Mouse (Mus musculus) liver, postnatal 0 days (tissue): ENCODE results near the gene Lonrf2. TPM values are rescaled to one million over a fixed set of nuclear protein-coding genes. Genes with fewer than 3 reads are reported as not detected.
A peak's percentile ranks its signal among the peaks of the same experiment; 100 is the strongest.

Experiments
- ATAC-seq: fragments of 200-750 bp; cut with Nextera tagmentation; 2 replicates; pipeline ENCODE4 v1.8.0; 2017; ENCODE audit warnings: mild to moderate bottlenecking, moderate library complexity
- DNase-seq: peaks from one replicate; pipeline ENCODE4 v3.0.0-alpha.2; 2016
- H3K27ac ChIP-seq: fragments of 300-500 bp; sonication (generic); 2 replicates; pipeline ENCODE4 v1.5.1; 2014; ENCODE audit warnings: antibody characterized with exemption, moderate library complexity, mild to moderate bottlenecking, low read depth
- H3K27me3 ChIP-seq: fragments of 300-500 bp; sonication (generic); 2 replicates; pipeline ENCODE4 v1.6.1; 2014; ENCODE audit warnings: low read length, control low read depth, mixed read lengths; ENCODE audit not compliant: insufficient read depth
- H3K36me3 ChIP-seq: fragments of 300-500 bp; sonication (generic); replicated peaks from 2 replicates; pipeline ENCODE4 v1.6.1; 2014; ENCODE audit warnings: mild to moderate bottlenecking, control low read depth, low read length, moderate library complexity, mixed read lengths; ENCODE audit not compliant: insufficient read depth
- H3K4me1 ChIP-seq: fragments of 300-500 bp; sonication (generic); 2 replicates; pipeline ENCODE4 v1.6.1; 2014; ENCODE audit warnings: antibody characterized with exemption, mild to moderate bottlenecking, control low read depth; ENCODE audit not compliant: insufficient read depth
- H3K4me2 ChIP-seq: fragments of 300-500 bp; sonication (generic); 2 replicates; pipeline ENCODE4 v1.6.1; 2014; ENCODE audit warnings: low read depth, mild to moderate bottlenecking, low read length, moderate library complexity, mixed read lengths
- H3K4me3 ChIP-seq: fragments of 300-500 bp; sonication (generic); 2 replicates; pipeline ENCODE4 v1.5.1; 2014; ENCODE audit warnings: low read depth, low read length
- H3K9ac ChIP-seq: fragments of 300-500 bp; sonication (generic); replicated peaks from 2 replicates; pipeline ENCODE4 v1.6.1; 2014; ENCODE audit warnings: mild to moderate bottlenecking, moderate library complexity
- H3K9me3 ChIP-seq: fragments of 300-500 bp; sonication (generic); 2 replicates; pipeline ENCODE4 v1.6.1; 2016; ENCODE audit warnings: mild to moderate bottlenecking, control low read depth, low read length, mixed read lengths
- CTCF ChIP-seq: sonication (generic); IDR thresholded peaks from 2 replicates; pipeline ENCODE4 v1.5.1; 2016; ENCODE audit warnings: antibody characterized with exemption, low read depth
- EP300 ChIP-seq: IDR thresholded peaks from 2 replicates; pipeline ENCODE4 v1.6.1; 2016; ENCODE audit warnings: antibody characterized with exemption, low read depth, mild to moderate bottlenecking
- WGBS: fragments of 180-500 bp; shearing (Covaris S2); extraction: QIAGEN DNeasy Blood & Tissue Kit; methylation state at CpG from one replicate; pipeline ENCODE4 v1.1.7; 2014; ENCODE audit not compliant: insufficient replicate concordance; 5-methylcytosine and 5-hydroxymethylcytosine counted together
- polyA plus RNA-seq: library from polyadenylated mRNA; unstranded; fragments of >200 nt; fragmentation: Nextera tagmentation; extraction: Ambion mirVana; gene quantifications from 2 replicates; pipeline ENCODE4 v1.2.1, GENCODE M21; 2015

Lonrf2 gene
- polyA plus RNA-seq, 1 experiment from 2014 or later, result 0.01 TPM

- Histone ChIP-seq H3K27ac (no peak overlapping the region), H3K4me2 (no peak overlapping the region), H3K36me3 (no peaks in the 10 kb centered on the region), H3K4me1 (no peaks in the 10 kb centered on the region), H3K27me3 (no peaks in the 10 kb centered on the region), H3K4me3 (no peak overlapping the region), H3K9ac (no peak overlapping the region), H3K9me3 (no peaks in the 10 kb centered on the region)
- DNase-seq (peak; percentile 62), ATAC-seq (no peak)
- 14% methylated on average over 6 of the region's 6 CpGs for WGBS
- TF ChIP-seq CTCF (peak; percentile 66), EP300 (no peak)
These were observed 66.6 kb downstream of the Lonrf2 start for GRCm38 (mm10) chr1:38769920-38770319.

GRCm38 (mm10) chr1:38767812-38768211 lies 68.7 kb downstream of the Lonrf2 start:
- H3K9me3 ChIP-seq, result no peaks in the 10 kb centered on the region
- peak overlapping the region; percentile 23 for H3K4me2 ChIP-seq
- H3K4me3 ChIP-seq, result no peak overlapping the region
- H3K27ac ChIP-seq, result no peak overlapping the region
- TF ChIP-seq EP300 (no peak), CTCF (peak; percentile 84)
- H3K36me3 ChIP-seq, result no peaks in the 10 kb centered on the region
- H3K27me3 ChIP-seq, result no peaks in the 10 kb centered on the region
- no peak overlapping the region for H3K9ac ChIP-seq
- H3K4me1 ChIP-seq, result no peaks in the 10 kb centered on the region
- 17% methylated on average over 11 of the region's 11 CpGs for WGBS
- DNase-seq, result peak; percentile 81
- ATAC-seq, result no peak

GRCm38 (mm10) chr1:38766661-38767572 lies 69.6 kb downstream of the Lonrf2 start:
- 38% methylated on average over 18 of the region's 18 CpGs for WGBS
- no peak overlapping the region for H3K4me3 ChIP-seq
- ATAC-seq (peak; percentile 64), DNase-seq (peak; percentile 23)
- no peak for TF ChIP-seq CTCF
- TF ChIP-seq EP300, result peak; percentile 71; the same call in 1 of the 2 replicates
- H3K9ac ChIP-seq, result no peak overlapping the region
- H3K4me1 ChIP-seq, result no peaks in the 10 kb centered on the region
- H3K36me3 ChIP-seq, result no peaks in the 10 kb centered on the region
- peak overlapping the region; percentile 23 for H3K4me2 ChIP-seq
- no peak overlapping the region for H3K27ac ChIP-seq
- H3K27me3 ChIP-seq, result no peaks in the 10 kb centered on the region
- H3K9me3 ChIP-seq, result no peaks in the 10 kb centered on the region

- no peak for ATAC-seq
- Histone ChIP-seq H3K27me3 (no peaks in the 10 kb centered on the region), H3K4me1 (no peaks in the 10 kb centered on the region), H3K4me3 (no peak overlapping the region), H3K9me3 (no peaks in the 10 kb centered on the region), H3K27ac (no peak overlapping the region), H3K36me3 (no peaks in the 10 kb centered on the region), H3K9ac (no peak overlapping the region), H3K4me2 (no peak overlapping the region)
- TF ChIP-seq CTCF (no peak), EP300 (no peak)
- 63% methylated on average over 4 of the region's 4 CpGs for WGBS
- no peak for DNase-seq
These were observed 70.3 kb downstream of the Lonrf2 start for GRCm38 (mm10) chr1:38766254-38766653.

GRCm38 (mm10) chr1:38763960-38764613 lies 72.4 kb downstream of the Lonrf2 start:
- no peak for ATAC-seq
- Histone ChIP-seq H3K36me3 (no peaks in the 10 kb centered on the region), H3K27ac (no peak overlapping the region), H3K27me3 (no peaks in the 10 kb centered on the region), H3K9ac (no peak overlapping the region), H3K4me1 (no peaks in the 10 kb centered on the region), H3K9me3 (no peaks in the 10 kb centered on the region), H3K4me2 (no peak overlapping the region), H3K4me3 (no peak overlapping the region)
- TF ChIP-seq EP300 (no peak), CTCF (no peak)
- DNase-seq, result no peak
- 84% methylated on average over 10 of the region's 10 CpGs for WGBS

GRCm38 (mm10) chr1:38760424-38760823 lies 76.1 kb downstream of the Lonrf2 start:
- WGBS, result 48% methylated on average over 9 of the region's 9 CpGs
- Histone ChIP-seq H3K36me3 (no peaks in the 10 kb centered on the region), H3K9ac (no peak overlapping the region), H3K4me1 (no peaks in the 10 kb centered on the region), H3K9me3 (no peaks in the 10 kb centered on the region), H3K27me3 (no peaks in the 10 kb centered on the region), H3K4me3 (no peak overlapping the region), H3K27ac (no peak overlapping the region), H3K4me2 (no peak overlapping the region)
- TF ChIP-seq EP300, result no peak
- no peak for TF ChIP-seq CTCF
- ATAC-seq (no peak), DNase-seq (no peak)
